In genomic region chr1:179958871-179959720, GRCm38 (mm10) we compare ENCODE assay signal across 8 mouse cellular contexts. TPM values are rescaled to one million over a fixed set of nuclear protein-coding genes. Genes with fewer than 3 reads are reported as not detected.
A peak's percentile ranks its signal among the peaks of the same experiment; 100 is the strongest.
DNase-seq lines count a peak whose midpoint lies in the region; ATAC-seq lines count a peak whose summit lies in the region.

No protein-coding gene starts in this region.

- H3K4me1 ChIP-seq in embryonic facial prominence, embryonic 14.5 days (ENCODE audit: control insufficient read depth, insufficient read depth, low read length) = peaks cover 22% of the 10 kb centered on the region
- H3K4me1 ChIP-seq in hindbrain, embryonic 12.5 days = peaks cover 30% of the 10 kb centered on the region

- H3K27ac ChIP-seq in embryonic facial prominence, embryonic 14.5 days (replicated peaks; ENCODE audit: low read depth, low read length) = peak overlapping the region; percentile 94
- peak overlapping the region; percentile 94 for H3K27ac ChIP-seq in hindbrain, embryonic 12.5 days

- no peaks in the 10 kb centered on the region for H3K36me3 ChIP-seq in embryonic facial prominence, embryonic 14.5 days (ENCODE audit: control insufficient read depth, insufficient read depth, low read length)
- H3K36me3 ChIP-seq in hindbrain, embryonic 12.5 days = no peaks in the 10 kb centered on the region

- H3K9ac ChIP-seq in embryonic facial prominence, embryonic 14.5 days (ENCODE audit: low read depth, low read length) = peak overlapping the region; percentile 93
- peak overlapping the region; percentile 92 for H3K9ac ChIP-seq in hindbrain, embryonic 12.5 days

- ATAC-seq in embryonic facial prominence, embryonic 14.5 days (ENCODE audit: low read depth) = no peak
- ATAC-seq in hindbrain, embryonic 12.5 days (ENCODE audit: low FRiP score) = peak; percentile 74
- 0 out of 2 replicates have a peak, but pooled peaks have one; percentile 22 for ATAC-seq in megakaryocyte-erythroid progenitor cell, adult 5-6 weeks (replicated peaks; ENCODE audit: low FRiP score, low TSS enrichment, poor library complexity, severe bottlenecking)

- peak overlapping the region; percentile 70 for H3K4me2 ChIP-seq in embryonic facial prominence, embryonic 14.5 days (ENCODE audit: low read depth, low read length)
- peak overlapping the region; percentile 92 for H3K4me2 ChIP-seq in hindbrain, embryonic 12.5 days (replicated peaks)

- H3K27me3 ChIP-seq in embryonic facial prominence, embryonic 14.5 days (replicated peaks; ENCODE audit: control insufficient read depth, insufficient read depth, low read length) = no peaks in the 10 kb centered on the region
- no peaks in the 10 kb centered on the region; the same call in 1 of the 2 replicates for H3K27me3 ChIP-seq in hindbrain, embryonic 12.5 days

- 7% methylated on average over 24 of the region's 41 CpGs for WGBS in embryonic facial prominence, embryonic 14.5 days
- WGBS in hindbrain, embryonic 12.5 days = 5% methylated on average over 40 of the region's 41 CpGs

- DNase-seq in adrenal gland, adult (ENCODE audit: inconsistent age in 2 of 2, low spot score in 1 of 2) = peak; percentile 67 to 90
- no peak for DNase-seq in adrenal gland, adult 2 months
- DNase-seq in adrenal gland, postnatal 14 days = peak; percentile 58
- DNase-seq in embryonic facial prominence, embryonic 14.5 days (ENCODE audit: low spot score) = peak; percentile 32
- peak; percentile 21 to 47 for DNase-seq in layer of hippocampus, postnatal 36 days
- DNase-seq in right cerebral cortex, postnatal 4 days = peak; percentile 13

- H3K9me3 ChIP-seq in embryonic facial prominence, embryonic 14.5 days (ENCODE audit: control insufficient read depth, low read length) = no peaks in the 10 kb centered on the region
- no peaks in the 10 kb centered on the region for H3K9me3 ChIP-seq in hindbrain, embryonic 12.5 days (replicated peaks)

- H3K4me3 ChIP-seq in embryonic facial prominence, embryonic 14.5 days (ENCODE audit: low read depth, low read length) = peak overlapping the region; percentile 75
- peak overlapping the region; percentile 75 for H3K4me3 ChIP-seq in hindbrain, embryonic 12.5 days

RNA-seq across cellular contexts. Expression of gene Cdc42bpa, which starts 1.2 kb away (rescaled TPM):
- total RNA-seq in adrenal gland, adult 2 months (2021) = 10 to 100 TPM; 43.4 to 51.4 TPM
- 16.6 and 17.8 TPM in 2 replicates for polyA plus RNA-seq in adrenal gland, adult 2 months (2012; rRNA removed)
- total RNA-seq in adrenal gland, postnatal 14 days (2021) = 51.2 and 57.6 TPM in 2 replicates
- 16.3 and 17.0 TPM in 2 replicates for polyA plus RNA-seq in embryonic facial prominence, embryonic 14.5 days (2014; fragmentation: Nextera tagmentation; extraction: Ambion mirVana)
- 21.9 and 22.3 TPM in 2 replicates for polyA plus RNA-seq in hindbrain, embryonic 12.5 days (2016; fragmentation: Nextera tagmentation; extraction: Ambion mirVana)
- 100 to 1,000 TPM; 239 to 246 TPM for total RNA-seq in layer of hippocampus, postnatal 36 days (2021)
- 34.5 and 34.6 TPM in 2 replicates for total RNA-seq in megakaryocyte-erythroid progenitor cell, adult 5-6 weeks (2014; fragmentation: Nextera tagmentation)
- total RNA-seq in megakaryocyte-erythroid progenitor cell, adult 5-6 weeks (2017) = 25.1 and 29.7 TPM in 2 replicates
